Mouse (Mus musculus) yolk sac, embryonic 10.5 days (tissue): ENCODE data around the gene Vmn2r-ps130.
"Not testable (repeated sequence)": the region's sequence is repeated elsewhere in the genome, so short reads cannot be mapped to it uniquely, and the experiment has no call there.

Experiments used
- DNase-seq: peaks from one replicate; pipeline ENCODE4 v3.0.0-alpha.2; 2017; ENCODE audit warnings: low spot score

The Vmn2r-ps130 gene

DNA sequence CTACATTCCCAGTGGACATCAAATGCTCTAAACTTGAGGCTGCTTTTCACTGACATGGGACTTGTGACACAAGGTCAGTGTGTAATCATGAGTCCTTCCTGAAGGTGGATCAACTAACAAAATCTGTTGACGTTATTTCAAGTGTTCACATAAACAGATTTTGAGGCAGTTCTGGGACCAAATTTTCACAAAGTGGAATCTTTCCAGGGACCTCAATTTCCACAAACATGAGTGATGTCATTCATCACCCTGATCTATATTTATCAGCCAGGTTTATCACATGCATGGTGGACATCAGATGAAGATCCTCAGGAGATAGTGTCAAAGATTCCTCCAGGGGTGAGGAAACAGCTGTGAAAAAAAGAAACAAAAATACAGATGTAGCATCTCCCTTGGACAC is at the start of gene Vmn2r-ps130:
Gene Vmn2r-ps130 (plus strand): TSS at position 301 of the 400 bp plus-strand sequence.
- not testable (repeated sequence) for DNase-seq
